Mouse (Mus musculus): ENCODE measurements around the gene Tecr. TPM values are rescaled to one million over a fixed set of nuclear protein-coding genes. Genes with fewer than 3 reads are reported as not detected.

Gene Tecr
- total and polyA plus RNA-seq, 3 experiments = 111 to 199 (median 171) TPM

DNA sequence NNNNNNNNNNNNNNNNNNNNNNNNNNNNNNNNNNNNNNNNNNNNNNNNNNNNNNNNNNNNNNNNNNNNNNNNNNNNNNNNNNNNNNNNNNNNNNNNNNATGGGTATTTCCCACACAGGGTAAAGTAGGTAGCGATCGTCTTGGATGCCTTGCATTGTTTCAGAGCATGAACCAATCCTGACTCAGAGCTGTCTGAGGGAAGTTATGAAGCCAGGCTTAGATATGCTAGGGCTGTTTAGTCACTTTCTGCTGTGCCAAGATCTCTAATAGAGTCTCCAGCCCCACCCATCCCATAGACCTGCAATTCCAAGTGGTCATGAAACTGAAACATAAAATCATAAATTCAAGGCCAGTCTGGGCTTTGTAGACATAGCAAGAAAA, 5.1 kb downstream of the Tecr start:
- Histone ChIP-seq H3K27me3 (replicated peaks) (no peaks in the 10 kb centered on the region), H3K79me2 (replicated peaks; ENCODE audit: control insufficient read depth, extremely low read depth, insufficient read depth, poor library complexity, severe bottlenecking) (peaks cover 3% of the 10 kb centered on the region; the same call in 1 of the 2 replicates), H3K36me3 (replicated peaks in 1 of 2; ENCODE audit: control insufficient read depth in 1 of 2, insufficient read depth in 1 of 2, low read length in 1 of 2) (peaks cover 0 to 2% of the 10 kb centered on the region in 2 experiments), H3K27ac (ENCODE audit: insufficient read depth, low read depth) (no peak overlapping the region), H3K9me3 (replicated peaks; ENCODE audit: low read length) (no peaks in the 10 kb centered on the region), H3K4me1 (ENCODE audit: control insufficient read depth in 1 of 2, insufficient read depth in 2 of 2) (peaks cover 5 to 22% of the 10 kb centered on the region in 2 experiments), H3K9ac (ENCODE audit: insufficient read depth, low read depth) (no peak overlapping the region), H3K4me2 (ENCODE audit: insufficient read depth, low read depth, poor library complexity, severe bottlenecking) (no peak overlapping the region), H3K4me3 (replicated peaks in 1 of 3; ENCODE audit: low read depth in 2 of 3, low read length in 2 of 3, poor library complexity in 1 of 3) (no peak overlapping the region)
- no peak for DNase-seq (ENCODE audit: extremely low read depth)
- dilution Hi-C loops (cut with MboI; ENCODE audit: extremely low pct_ligation_motif_present, extremely low pct_unique_long_range_greater_than_20kb, low sequenced_read_pairs) (no loop called here), in situ Hi-C loops (cut with MboI; ENCODE audit: low pct_ligation_motif_present, low pct_unique_long_range_greater_than_20kb, low sequenced_read_pairs) (no loop called here)
- TF ChIP-seq NRF1 (IDR thresholded peaks at IDR 0.05; ENCODE audit: low read depth, low read length) (no peak), MYC (IDR thresholded peaks at IDR 0.05; ENCODE audit: low read depth, low read length) (no peak), GABPA (IDR thresholded peaks at IDR 0.05; ENCODE audit: insufficient replicate concordance, low read depth, low read length) (no peak), SMC3 (IDR thresholded peaks at IDR 0.05; ENCODE audit: low read depth, low read length) (no peak), BHLHE40 (IDR thresholded peaks at IDR 0.05; ENCODE audit: low read depth, low read length) (no peak), ETS1 (conservative IDR thresholded peaks at IDR 0.05; ENCODE audit: low read depth, low read length) (no peak), CTCF (conservative IDR thresholded peaks at IDR 0.05 in 1 of 2, IDR thresholded peaks at IDR 0.05 in 1 of 2; ENCODE audit: low read depth in 2 of 2, low read length in 2 of 2) (no peak), HCFC1 (IDR thresholded peaks at IDR 0.05; ENCODE audit: low read depth, low read length) (no peak), JUND (conservative IDR thresholded peaks at IDR 0.05; ENCODE audit: low read depth, low read length) (no peak), SIN3A (IDR thresholded peaks at IDR 0.05; ENCODE audit: low read length) (no peak)

DNA sequence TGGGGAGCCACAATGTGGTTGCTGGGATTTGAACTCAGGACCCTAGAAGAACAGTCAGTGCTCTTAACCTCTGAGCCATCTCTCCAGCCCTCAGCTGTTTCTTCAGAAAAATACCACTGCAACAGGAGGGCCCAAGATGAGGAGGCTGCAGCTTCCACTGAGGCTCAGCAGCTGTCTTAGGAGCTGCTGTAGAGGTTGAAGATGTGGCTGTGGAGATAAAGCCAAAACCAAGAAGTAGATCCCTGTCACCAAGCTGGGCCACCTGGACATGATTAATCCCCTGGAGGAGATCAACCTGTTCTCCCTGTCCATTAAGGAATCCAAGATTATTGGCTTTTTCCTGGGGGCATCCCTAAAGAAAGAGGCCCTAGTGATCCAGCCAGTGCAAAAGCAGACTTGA, 8.0 kb downstream of the Tecr start:
- TF ChIP-seq IRF4 (IDR thresholded peaks at IDR 0.05; ENCODE audit: low read depth, low read length) = no peak
- no peak for TF ChIP-seq CHD1 (IDR thresholded peaks at IDR 0.05; ENCODE audit: low read depth, low read length)
- TF ChIP-seq E2F4 (IDR thresholded peaks at IDR 0.05; ENCODE audit: insufficient replicate concordance, low read depth, low read length) = no peak
- no peak for TF ChIP-seq USF2 (conservative IDR thresholded peaks at IDR 0.05; ENCODE audit: low read depth, low read length)
- no peak for TF ChIP-seq MAFK (IDR thresholded peaks at IDR 0.05; ENCODE audit: insufficient replicate concordance, low read length)
- no peak for TF ChIP-seq CHD2 (IDR thresholded peaks at IDR 0.05; ENCODE audit: low read length)
- no peak for TF ChIP-seq NELFE (IDR thresholded peaks at IDR 0.05; ENCODE audit: low read depth, low read length)
- no peak for TF ChIP-seq USF1 (IDR thresholded peaks at IDR 0.05; ENCODE audit: low read depth, low read length)
- no peak for TF ChIP-seq UBTF (IDR thresholded peaks at IDR 0.05; ENCODE audit: low read depth, low read length)
- no peak for TF ChIP-seq HCFC1 (IDR thresholded peaks at IDR 0.05; ENCODE audit: low read depth, low read length)
- no peak for TF ChIP-seq MXI1 (IDR thresholded peaks at IDR 0.05; ENCODE audit: low read depth, low read length)
- TF ChIP-seq POLR2AphosphoS2 (IDR thresholded peaks at IDR 0.05; ENCODE audit: low read depth, low read length) = no peak
- no peak overlapping the region for H3K9ac ChIP-seq (ENCODE audit: insufficient read depth, low read depth)
- dilution Hi-C loops (cut with MboI; ENCODE audit: extremely low pct_ligation_motif_present, extremely low pct_unique_long_range_greater_than_20kb, low sequenced_read_pairs) (no loop called here), in situ Hi-C loops (cut with MboI; ENCODE audit: low pct_ligation_motif_present, low pct_unique_long_range_greater_than_20kb, low sequenced_read_pairs) (no loop called here)
- H3K27me3 ChIP-seq (replicated peaks) = no peaks in the 10 kb centered on the region
- no peaks in the 10 kb centered on the region for H3K9me3 ChIP-seq (replicated peaks; ENCODE audit: low read length)
- no peak for DNase-seq (ENCODE audit: extremely low read depth)
- no peaks in the 10 kb centered on the region for H3K79me2 ChIP-seq (replicated peaks; ENCODE audit: control insufficient read depth, extremely low read depth, insufficient read depth, poor library complexity, severe bottlenecking)
- no peak overlapping the region for H3K4me3 ChIP-seq (replicated peaks in 1 of 3; ENCODE audit: low read depth in 2 of 3, low read length in 2 of 3, poor library complexity in 1 of 3)
- H3K27ac ChIP-seq (ENCODE audit: insufficient read depth, low read depth) = no peak overlapping the region
- H3K36me3 ChIP-seq (replicated peaks in 1 of 2; ENCODE audit: control insufficient read depth in 1 of 2, insufficient read depth in 1 of 2, low read length in 1 of 2) = peaks cover 0 to 2% of the 10 kb centered on the region in 2 experiments
- no peak overlapping the region for H3K4me2 ChIP-seq (ENCODE audit: insufficient read depth, low read depth, poor library complexity, severe bottlenecking)
- H3K4me1 ChIP-seq (ENCODE audit: control insufficient read depth in 1 of 2, insufficient read depth in 2 of 2) = peaks cover 7 to 16% of the 10 kb centered on the region in 2 experiments

All from CH12.LX (cell line).